Mouse (Mus musculus) liver, adult 2 months (tissue): ENCODE data around the gene Pidd1. TPM values are rescaled to one million over a fixed set of nuclear protein-coding genes. Genes with fewer than 3 reads are reported as not detected.
A peak's percentile ranks its signal among the peaks of the same experiment; 100 is the strongest.

Experiments
- DNase-seq: peaks from one replicate; pipeline ENCODE4 v3.0.0-alpha.2; 2011; ENCODE audit warnings: low read depth, low spot score; ENCODE audit errors: extremely low read depth
- H3K27ac ChIP-seq: fragments of 200-500 bp; replicated peaks from 2 replicates; pipeline ENCODE4 v1.5.1; 2012; ENCODE audit warnings: low read depth, mild to moderate bottlenecking, control low read depth, inconsistent platforms, low read length; ENCODE audit not compliant: insufficient read depth
- H3K27me3 ChIP-seq: fragments of 200-500 bp; 2 replicates; pipeline ENCODE4 v1.6.1; 2012; ENCODE audit warnings: mild to moderate bottlenecking, moderate library complexity, low read length, inconsistent platforms; ENCODE audit not compliant: control insufficient read depth, insufficient read depth
- H3K36me3 ChIP-seq: fragments of 200-500 bp; 2 replicates; pipeline ENCODE4 v1.6.1; 2012; ENCODE audit warnings: low read length, inconsistent platforms; ENCODE audit not compliant: control insufficient read depth, insufficient read depth
- H3K4me1 ChIP-seq: fragments of 200-500 bp; 2 replicates; pipeline ENCODE4 v1.6.1; 2011; ENCODE audit warnings: low read length; ENCODE audit not compliant: control insufficient read depth, insufficient read depth
- H3K4me3 ChIP-seq: fragments of 200-500 bp; 2 replicates; pipeline ENCODE4 v1.5.1; 2011; ENCODE audit warnings: low read depth, mild to moderate bottlenecking, control low read depth, low read length, moderate library complexity; ENCODE audit not compliant: insufficient read depth
- H3K79me2 ChIP-seq: fragments of 200-500 bp; 2 replicates; pipeline ENCODE4 v1.6.1; 2012; ENCODE audit warnings: inconsistent platforms, mild to moderate bottlenecking, low read length, moderate library complexity; ENCODE audit not compliant: control insufficient read depth, insufficient read depth
- H3K9ac ChIP-seq: fragments of 200-500 bp; 2 replicates; pipeline ENCODE4 v1.6.1; 2012; ENCODE audit warnings: low read depth, mild to moderate bottlenecking, control low read depth, inconsistent platforms, low read length
- CTCF ChIP-seq: fragments of 200-500 bp; IDR thresholded peaks from 2 replicates; pipeline ENCODE4 v1.5.1; 2011; ENCODE audit warnings: low read depth, low read length, control low read depth
- POLR2A ChIP-seq: fragments of 200-500 bp; IDR thresholded peaks from 2 replicates; pipeline ENCODE4 v1.6.1; 2011; ENCODE audit warnings: low read length, control low read depth; ENCODE audit not compliant: insufficient read depth; ENCODE audit errors: extremely low read depth
- WGBS: fragments of 180-500 bp; shearing (Covaris S2); methylation state at CpG from one replicate; pipeline ENCODE4 v1.1.7; 2018; 5-methylcytosine and 5-hydroxymethylcytosine counted together
- polyA plus RNA-seq: library from polyadenylated mRNA; depleted of rRNA; stranded (reverse); fragments of >200 nt; gene quantifications from 2 replicates; pipeline ENCODE4 v1.2.3, GENCODE M21; 2012
- total RNA-seq: library from RNA; depleted of rRNA; stranded (reverse); fragments of >200 nt; gene quantifications from 2 replicates; pipeline ENCODE4 v1.2.3, GENCODE M21; 2014

The Pidd1 gene
- total and polyA plus RNA-seq, 2 experiments: 0.37 to 4.7 TPM

DNA sequence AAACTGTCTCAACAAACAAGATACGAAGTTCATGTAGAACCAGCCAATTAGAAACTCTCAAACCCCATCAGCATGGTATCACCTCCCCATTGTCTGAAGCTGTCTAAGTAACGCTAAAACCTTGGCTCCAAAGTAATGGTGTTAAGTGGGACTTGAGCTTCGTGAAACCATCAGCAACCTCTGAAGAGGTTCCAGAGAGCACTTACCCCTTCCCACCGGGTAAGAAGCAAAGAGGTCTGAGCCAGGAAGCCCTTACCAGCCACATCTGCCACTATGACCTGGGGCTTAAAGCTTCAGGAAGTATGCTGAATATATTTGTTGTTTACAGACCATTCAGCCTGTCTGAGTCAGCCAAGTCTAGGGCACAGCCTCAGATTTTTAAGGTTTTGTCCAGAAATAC is 38.4 kb downstream of the Pidd1 start:
- no peaks in the 10 kb centered on the region for H3K27me3 ChIP-seq
- 83% methylated on average over 4 of the region's 4 CpGs for WGBS
- H3K27ac ChIP-seq: no peak overlapping the region
- H3K79me2 ChIP-seq: no peaks in the 10 kb centered on the region
- H3K9ac ChIP-seq: no peak overlapping the region
- no peak overlapping the region for H3K4me3 ChIP-seq
- H3K36me3 ChIP-seq: peaks cover 4% of the 10 kb centered on the region; the same call in 1 of the 2 replicates
- TF ChIP-seq POLR2A: no peak
- no peak for TF ChIP-seq CTCF
- peaks cover 11% of the 10 kb centered on the region for H3K4me1 ChIP-seq
- DNase-seq: no peak

DNA sequence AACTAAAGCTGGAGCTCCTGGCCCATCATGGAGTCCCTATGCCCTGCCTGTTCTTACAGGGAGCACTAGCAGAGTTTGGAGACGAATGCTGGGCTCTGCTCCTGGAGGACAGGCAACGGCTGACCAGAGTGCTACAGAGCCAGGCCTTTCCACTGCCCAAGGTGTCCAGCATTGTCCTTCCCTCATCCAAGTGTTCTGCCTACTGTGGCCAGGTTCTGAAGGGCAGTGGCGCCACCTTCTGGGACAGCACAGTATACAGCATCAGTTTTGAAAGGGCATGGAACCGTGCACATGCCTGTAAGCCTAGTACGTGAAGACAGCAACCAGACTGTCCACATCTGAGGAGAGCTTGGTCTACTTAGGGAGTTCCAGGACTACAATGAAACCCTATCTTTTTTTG is 40.5 kb downstream of the Pidd1 start:
- peaks cover 19% of the 10 kb centered on the region; the same call in 1 of the 2 replicates for H3K36me3 ChIP-seq
- no peak overlapping the region for H3K9ac ChIP-seq
- H3K27ac ChIP-seq: no peak overlapping the region
- no peaks in the 10 kb centered on the region for H3K27me3 ChIP-seq
- no peaks in the 10 kb centered on the region for H3K79me2 ChIP-seq
- no peak overlapping the region for H3K4me3 ChIP-seq
- peak; percentile 58 for DNase-seq
- TF ChIP-seq CTCF (peak; percentile 98), POLR2A (no peak)
- H3K4me1 ChIP-seq: no peaks in the 10 kb centered on the region
- WGBS: 33% methylated on average over 5 of the region's 5 CpGs

DNA sequence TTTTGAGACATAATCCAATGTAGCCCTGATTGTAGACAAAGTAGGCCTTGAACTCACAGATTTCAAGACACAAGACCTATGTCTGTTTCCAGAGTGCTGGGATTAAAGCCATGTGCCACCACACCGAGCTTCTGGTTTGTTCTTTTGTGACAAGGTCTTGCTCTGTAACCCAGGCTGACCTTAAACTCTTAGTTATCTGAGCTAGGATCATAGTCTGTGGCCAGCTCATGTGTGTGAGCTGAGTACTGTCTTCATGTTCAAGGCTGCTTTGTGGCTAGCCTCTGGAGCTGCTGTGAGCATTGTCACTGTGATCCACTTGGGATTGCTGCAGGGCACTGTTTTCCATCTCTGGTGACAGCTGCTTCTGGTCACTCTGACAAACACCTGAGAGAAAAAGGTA is 48.5 kb downstream of the Pidd1 start:
- no peak for TF ChIP-seq POLR2A
- no peak for TF ChIP-seq CTCF
- DNase-seq: no peak

DNA sequence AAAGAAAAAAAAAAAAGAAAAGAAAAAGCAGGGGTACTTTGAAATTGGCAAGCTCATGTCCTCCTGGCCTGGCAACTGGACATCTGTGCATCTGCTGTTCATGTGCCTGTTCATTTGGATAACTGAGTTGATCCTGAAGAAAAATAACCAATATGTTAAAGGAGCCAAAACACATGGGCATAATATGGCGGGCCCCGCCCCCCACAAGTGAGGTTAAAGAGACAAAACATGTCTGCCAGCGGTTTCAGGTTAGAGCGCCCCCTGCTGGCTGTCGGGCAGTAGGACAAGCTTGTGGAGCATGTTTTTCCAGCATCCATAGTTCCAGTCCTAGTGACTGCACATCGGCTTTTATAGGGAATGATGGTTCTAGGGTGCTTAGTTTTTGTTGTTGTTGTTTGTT is 49.1 kb downstream of the Pidd1 start:
- DNase-seq: peak; percentile 29
- H3K79me2 ChIP-seq: peaks cover 9% of the 10 kb centered on the region; the same call in 1 of the 2 replicates
- H3K36me3 ChIP-seq: peaks cover 23% of the 10 kb centered on the region; the same call in 1 of the 2 replicates
- 32% methylated on average over 6 of the region's 6 CpGs for WGBS
- TF ChIP-seq CTCF: peak; percentile 86
- TF ChIP-seq POLR2A: no peak
- no peak overlapping the region for H3K4me3 ChIP-seq
- no peak overlapping the region for H3K9ac ChIP-seq
- peaks cover 12% of the 10 kb centered on the region for H3K4me1 ChIP-seq
- H3K27me3 ChIP-seq: no peaks in the 10 kb centered on the region
- H3K27ac ChIP-seq: no peak overlapping the region

More for the DNA sequence above, 48.5 kb downstream of the Pidd1 start:
- Histone ChIP-seq H3K9ac (no peak overlapping the region), H3K27ac (no peak overlapping the region), H3K79me2 (peaks cover 9% of the 10 kb centered on the region; the same call in 1 of the 2 replicates), H3K36me3 (peaks cover 27% of the 10 kb centered on the region; the same call in 1 of the 2 replicates), H3K4me3 (no peak overlapping the region), H3K4me1 (peaks cover 12% of the 10 kb centered on the region), H3K27me3 (no peaks in the 10 kb centered on the region)
- 50% methylated on average over 1 of the region's 1 CpGs for WGBS

DNA sequence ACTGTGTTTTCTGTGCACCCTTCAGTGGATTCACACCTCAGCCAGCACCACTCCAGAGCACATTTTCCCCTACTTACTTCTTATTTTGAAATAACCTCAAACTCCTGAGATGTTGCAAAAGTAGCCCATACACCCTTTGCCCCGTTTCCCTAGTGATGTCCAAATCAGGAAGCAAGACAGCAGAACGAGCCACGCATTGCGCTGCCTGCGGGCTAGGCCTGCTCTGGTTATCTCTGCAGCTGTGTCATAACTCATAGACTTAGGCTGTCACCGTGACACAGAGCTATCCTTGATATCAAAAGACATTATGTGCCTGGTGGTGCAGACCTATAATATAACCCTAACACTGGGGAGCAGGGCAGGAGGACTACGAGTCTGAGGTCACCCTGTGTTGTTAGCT is 49.7 kb downstream of the Pidd1 start:
- Histone ChIP-seq H3K27me3 (no peaks in the 10 kb centered on the region), H3K27ac (no peak overlapping the region), H3K9ac (no peak overlapping the region), H3K79me2 (peaks cover 9% of the 10 kb centered on the region; the same call in 1 of the 2 replicates), H3K4me3 (no peak overlapping the region), H3K36me3 (peaks cover 20% of the 10 kb centered on the region; the same call in 1 of the 2 replicates), H3K4me1 (peaks cover 12% of the 10 kb centered on the region)
- DNase-seq: peak; percentile 63
- TF ChIP-seq POLR2A (no peak), CTCF (no peak)
- 32% methylated on average over 7 of the region's 7 CpGs for WGBS

DNA sequence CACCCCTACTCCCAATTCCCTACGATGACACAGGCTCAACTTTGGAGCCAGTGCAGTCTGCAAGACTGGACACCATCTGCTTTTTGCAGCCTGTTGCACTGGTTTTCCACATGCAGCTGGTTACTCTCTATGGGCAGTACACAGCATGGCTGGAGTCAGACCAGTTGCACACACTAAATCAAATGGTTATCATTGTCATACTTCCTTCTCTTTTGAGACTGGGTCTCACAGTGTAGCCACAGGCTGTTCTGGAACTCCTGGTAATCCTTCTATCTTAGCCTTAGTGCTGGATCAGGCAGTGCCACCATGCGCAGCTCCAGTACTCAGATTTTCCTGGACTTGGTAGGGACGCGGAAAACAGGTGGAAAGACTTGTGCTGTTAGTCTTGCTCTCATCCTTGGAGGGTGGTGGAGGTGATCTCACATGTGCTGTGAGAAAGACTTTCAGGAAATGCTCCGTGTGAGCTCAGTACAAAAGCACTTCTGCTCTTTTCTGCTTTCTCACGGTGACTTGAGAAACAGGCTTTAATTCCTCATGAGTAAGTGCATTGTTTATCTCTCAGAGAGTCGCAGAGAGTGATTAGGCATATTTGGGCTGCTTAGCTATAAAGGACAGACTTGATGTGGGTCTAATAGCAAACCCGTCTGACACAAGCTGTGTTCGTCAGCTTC is 51.1 kb downstream of the Pidd1 start:
- H3K27me3 ChIP-seq: no peaks in the 10 kb centered on the region
- no peak for DNase-seq
- no peak for TF ChIP-seq POLR2A
- no peak for TF ChIP-seq CTCF
- peak overlapping the region; percentile 73 for H3K27ac ChIP-seq
- H3K4me3 ChIP-seq: peak overlapping the region; percentile 80
- peaks cover 8% of the 10 kb centered on the region; the same call in 1 of the 2 replicates for H3K36me3 ChIP-seq
- peak overlapping the region; percentile 77 for H3K9ac ChIP-seq
- 34% methylated on average over 9 of the region's 9 CpGs for WGBS
- H3K79me2 ChIP-seq: peaks cover 9% of the 10 kb centered on the region; the same call in 1 of the 2 replicates
- H3K4me1 ChIP-seq: peaks cover 12% of the 10 kb centered on the region
